Mouse (Mus musculus) liver, embryonic 14.5 days (tissue): ENCODE measurements around the gene Ppard.

ENCODE experiments used
- CTCF ChIP-seq: IDR thresholded peaks from 2 replicates; pipeline ENCODE4 v1.5.1; 2016; ENCODE audit warnings: antibody characterized with exemption, low read depth, control low read depth
- EP300 ChIP-seq: IDR thresholded peaks from 2 replicates; pipeline ENCODE4 v1.6.1; 2016; ENCODE audit warnings: antibody characterized with exemption, low read depth

GRCm38 (mm10) chr17:28246640-28247039 lies 14.1 kb downstream of the Ppard start:
- TF ChIP-seq EP300 (no peak), CTCF (0 out of 2 replicates have a peak, but pooled peaks have one; percentile 11)
